Mouse (Mus musculus): ENCODE data around the gene Ovca2. TPM values are rescaled to one million over a fixed set of nuclear protein-coding genes. Genes with fewer than 3 reads are reported as not detected.
"Not testable (repeated sequence)": the region's sequence is repeated elsewhere in the genome, so short reads cannot be mapped to it uniquely, and the experiment has no call there.

Gene Ovca2
- total RNA-seq, 4 experiments from 2014 or later: 5.6 to 6.9 (median 5.9) TPM

- no peak for DNase-seq (ENCODE audit: low spot score)
Observed at GRCm38 (mm10) chr11:75194850-75195461, 16.3 kb upstream of the Ovca2 start.

GRCm38 (mm10) chr11:75194121-75194849, 15.7 kb upstream of the Ovca2 start:
- peak; percentile 18 for DNase-seq (ENCODE audit: low spot score)

GRCm38 (mm10) chr11:75193256-75194071, 14.8 kb upstream of the Ovca2 start, which contains the start of gene Rtn4rl1:
Gene Rtn4rl1, plus strand, starts transcription at chr11:75193783.
- DNase-seq (ENCODE audit: low spot score): peak; percentile 61

GRCm38 (mm10) chr11:75192336-75193214, 13.9 kb upstream of the Ovca2 start:
- DNase-seq (ENCODE audit: low spot score): peak; percentile 84

- no peak for DNase-seq (ENCODE audit: low spot score)
Observed at GRCm38 (mm10) chr11:75191841-75192240, 13.2 kb upstream of the Ovca2 start.

- DNase-seq (ENCODE audit: low spot score): no peak
Observed at GRCm38 (mm10) chr11:75190905-75191441, 12.3 kb upstream of the Ovca2 start, which contains the start of gene Dph1. Gene Dph1, minus strand, starts transcription at chr11:75191241.

- DNase-seq (ENCODE audit: low spot score): peak; percentile 68
Observed at GRCm38 (mm10) chr11:75190371-75190724, 11.7 kb upstream of the Ovca2 start.

GRCm38 (mm10) chr11:75189713-75190370, 11.2 kb upstream of the Ovca2 start:
- no peak for DNase-seq (ENCODE audit: low spot score)

- no peak for DNase-seq (ENCODE audit: low spot score)
Observed at GRCm38 (mm10) chr11:75184986-75185385, 6.4 kb upstream of the Ovca2 start.

GRCm38 (mm10) chr11:75184573-75184972, 5.9 kb upstream of the Ovca2 start:
- no peak for DNase-seq (ENCODE audit: low spot score)

GRCm38 (mm10) chr11:75183917-75184570, 5.4 kb upstream of the Ovca2 start:
- DNase-seq (ENCODE audit: low spot score): no peak

- no peak for DNase-seq (ENCODE audit: low spot score)
Observed at GRCm38 (mm10) chr11:75178011-75178410, 624 bp downstream of the Ovca2 start.

- not testable (repeated sequence) for DNase-seq (ENCODE audit: low spot score)
Observed at GRCm38 (mm10) chr11:75174574-75174973, 4.1 kb downstream of the Ovca2 start.

GRCm38 (mm10) chr11:75173799-75174165, 4.9 kb downstream of the Ovca2 start:
- DNase-seq (ENCODE audit: low spot score): no peak

- no peak for DNase-seq (ENCODE audit: low spot score)
Observed at GRCm38 (mm10) chr11:75173095-75173798, 5.4 kb downstream of the Ovca2 start.

GRCm38 (mm10) chr11:75172151-75173094, 6.2 kb downstream of the Ovca2 start:
- no peak for DNase-seq (ENCODE audit: low spot score)

GRCm38 (mm10) chr11:75171186-75171865, 7.3 kb downstream of the Ovca2 start:
- DNase-seq (ENCODE audit: low spot score): no peak

Data from heart, adult 8-10 months (tissue).